Comparison of ENCODE assay signal across 8 mouse cellular contexts in genomic region chr13:98030959-98031641, GRCm38 (mm10).
DNase-seq lines count a peak whose midpoint lies in the region; ATAC-seq and TF ChIP-seq lines count a peak whose summit lies in the region.

No protein-coding gene starts in this region.

- H3K4me1 ChIP-seq in embryonic facial prominence, embryonic 12.5 days = peaks cover 8% of the 10 kb centered on the region; the same call in 1 of the 2 replicates
- H3K4me1 ChIP-seq in limb, embryonic 12.5 days (replicated peaks) = peaks cover 21% of the 10 kb centered on the region
- peaks cover 16% of the 10 kb centered on the region for H3K4me1 ChIP-seq in midbrain, embryonic 15.5 days
- H3K4me1 ChIP-seq in spleen, adult 2 months (ENCODE audit: control insufficient read depth, insufficient read depth, insufficient read length) = peaks cover 2% of the 10 kb centered on the region; the same call in 1 of the 2 replicates

- H3K27ac ChIP-seq in embryonic facial prominence, embryonic 12.5 days = 0 out of 2 replicates have a peak overlapping the region, but pooled peaks have one; percentile 12
- H3K27ac ChIP-seq in limb, embryonic 12.5 days = peak overlapping the region; percentile 59; the same call in 1 of the 2 replicates
- H3K27ac ChIP-seq in midbrain, embryonic 15.5 days = no peak overlapping the region
- no peak overlapping the region for H3K27ac ChIP-seq in spleen, adult 2 months (ENCODE audit: insufficient read depth, low read length)

- H3K4me2 ChIP-seq in embryonic facial prominence, embryonic 12.5 days (replicated peaks) = peak overlapping the region; percentile 47
- H3K4me2 ChIP-seq in limb, embryonic 12.5 days = peak overlapping the region; percentile 50
- H3K4me2 ChIP-seq in midbrain, embryonic 15.5 days = peak overlapping the region; percentile 46

- TF ChIP-seq POLR2A in spleen, adult 2 months (IDR thresholded peaks at IDR 0.05; ENCODE audit: low read depth, low read length) = no peak

- 12% methylated on average over 16 of the region's 16 CpGs for WGBS in embryonic facial prominence, embryonic 12.5 days
- 16% methylated on average over 16 of the region's 16 CpGs for WGBS in limb, embryonic 12.5 days
- 12% methylated on average over 16 of the region's 16 CpGs for WGBS in midbrain, embryonic 15.5 days
- 17% methylated on average over 16 of the region's 16 CpGs for WGBS in spleen, adult 2 months

- DNase-seq in 416B (ENCODE audit: low read depth) = peak; percentile 88
- peak; percentile 76 to 85 for DNase-seq in adrenal gland, postnatal 36 days
- peak; percentile 93 for DNase-seq in heart, adult 8-10 months (ENCODE audit: low spot score)
- DNase-seq in kidney, adult 8-10 months = peak; percentile 76 to 89
- peak; percentile 25 to 63 for DNase-seq in spleen, adult 2 months (ENCODE audit: low read depth in 1 of 2, low spot score in 2 of 2)

- H3K9me3 ChIP-seq in embryonic facial prominence, embryonic 12.5 days = no peaks in the 10 kb centered on the region
- no peaks in the 10 kb centered on the region for H3K9me3 ChIP-seq in limb, embryonic 12.5 days
- no peaks in the 10 kb centered on the region for H3K9me3 ChIP-seq in midbrain, embryonic 15.5 days

- no peaks in the 10 kb centered on the region for H3K27me3 ChIP-seq in embryonic facial prominence, embryonic 12.5 days
- H3K27me3 ChIP-seq in limb, embryonic 12.5 days = no peaks in the 10 kb centered on the region
- no peaks in the 10 kb centered on the region for H3K27me3 ChIP-seq in midbrain, embryonic 15.5 days (replicated peaks)
- no peaks in the 10 kb centered on the region for H3K27me3 ChIP-seq in spleen, adult 2 months (ENCODE audit: control insufficient read depth, insufficient read depth, low read length)

- peak; percentile 59; the same call in 1 of the 2 replicates for TF ChIP-seq CTCF in spleen, adult 2 months (IDR thresholded peaks at IDR 0.05; ENCODE audit: extremely low read depth, insufficient read depth, insufficient read length, insufficient replicate concordance)

- H3K4me3 ChIP-seq in embryonic facial prominence, embryonic 12.5 days = 0 out of 2 replicates have a peak overlapping the region, but pooled peaks have one; percentile 18
- H3K4me3 ChIP-seq in limb, embryonic 12.5 days (replicated peaks) = no peak overlapping the region; the same call in 1 of the 2 replicates
- no peak overlapping the region; the same call in 1 of the 2 replicates for H3K4me3 ChIP-seq in midbrain, embryonic 15.5 days
- H3K4me3 ChIP-seq in spleen, adult 2 months (ENCODE audit: extremely low read depth, insufficient read depth, insufficient read length) = peak overlapping the region; percentile 29

- H3K36me3 ChIP-seq in embryonic facial prominence, embryonic 12.5 days = no peaks in the 10 kb centered on the region
- H3K36me3 ChIP-seq in limb, embryonic 12.5 days = no peaks in the 10 kb centered on the region
- no peaks in the 10 kb centered on the region for H3K36me3 ChIP-seq in midbrain, embryonic 15.5 days (replicated peaks)
- H3K36me3 ChIP-seq in spleen, adult 2 months (ENCODE audit: control insufficient read depth, insufficient read depth, low read length) = no peaks in the 10 kb centered on the region

- H3K9ac ChIP-seq in embryonic facial prominence, embryonic 12.5 days = no peak overlapping the region
- H3K9ac ChIP-seq in limb, embryonic 12.5 days (replicated peaks) = no peak overlapping the region; the same call in 1 of the 2 replicates
- peak overlapping the region; percentile 12; the same call in 1 of the 2 replicates for H3K9ac ChIP-seq in midbrain, embryonic 15.5 days

- ATAC-seq in embryonic facial prominence, embryonic 12.5 days (ENCODE audit: insufficient number of reproducible peaks, insufficient read depth, low FRiP score, low TSS enrichment) = peak; percentile 36
- 0 out of 2 replicates have a peak, but pooled peaks have one; percentile 48 for ATAC-seq in limb, embryonic 12.5 days (ENCODE audit: insufficient number of reproducible peaks, insufficient read depth, low FRiP score, low TSS enrichment, low read depth)
- ATAC-seq in midbrain, embryonic 15.5 days (replicated peaks) = peak; percentile 66; the same call in 1 of the 2 replicates

Comparison
In these comparisons a context has a peak if more than half of its experiments do, and no peak if none do; other contexts are left out.
1. H3K27ac ChIP-seq: peak in embryonic facial prominence, embryonic 12.5 days (single experiment) and limb, embryonic 12.5 days (single experiment); none in midbrain, embryonic 15.5 days (single experiment) and spleen, adult 2 months (single experiment).
2. H3K4me3 ChIP-seq: peak in embryonic facial prominence, embryonic 12.5 days (single experiment) and spleen, adult 2 months (single experiment); none in limb, embryonic 12.5 days (single experiment) and midbrain, embryonic 15.5 days (single experiment).
3. Peak in every context shown above with its lines, with median percentiles within 50 percentile points of each other: DNase-seq, ATAC-seq and H3K4me2 ChIP-seq.